Mouse (Mus musculus): ENCODE results near the gene Rpl10l. TPM values are rescaled to one million over a fixed set of nuclear protein-coding genes. Genes with fewer than 3 reads are reported as not detected.

Gene Rpl10l
- polyA plus RNA-seq (2016; fragmentation: Nextera tagmentation; extraction: Ambion mirVana), result not detected in 2 replicates

DNA sequence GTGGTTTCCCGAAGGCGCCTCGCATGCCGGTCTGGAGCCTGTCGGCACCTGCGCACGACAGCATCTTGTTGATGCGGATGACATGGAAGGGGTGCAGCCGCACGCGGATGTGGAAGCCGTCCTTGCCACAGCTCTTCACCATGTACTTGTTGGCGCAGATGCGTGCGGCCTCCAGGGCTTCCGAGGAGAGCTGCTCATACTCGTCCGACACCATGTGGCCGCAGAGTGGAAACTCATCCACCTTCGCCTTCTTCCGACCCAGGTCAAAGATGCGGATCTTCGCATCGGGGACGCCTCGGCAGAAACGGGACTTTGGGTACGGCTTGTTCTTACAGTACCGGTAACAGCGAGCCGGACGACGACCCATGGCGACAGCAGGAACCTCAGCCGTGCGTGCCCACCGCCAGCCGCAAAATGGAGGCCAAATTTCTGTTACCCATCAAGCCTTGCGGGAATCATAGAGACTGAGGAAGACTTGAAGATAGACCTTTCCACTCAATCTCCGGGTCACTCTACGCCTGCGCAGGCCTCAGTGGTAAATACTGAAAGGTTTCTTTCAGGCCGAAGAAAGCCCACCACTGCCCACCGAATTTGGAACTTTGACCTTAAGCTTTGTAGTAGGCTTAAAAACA is at the start of gene Rpl10l:
Gene Rpl10l, minus strand, starts transcription at position 411 of the 632 bp plus-strand sequence.
- no peak within 1 kb of the TSS for H3K4me3 ChIP-seq

DNA sequence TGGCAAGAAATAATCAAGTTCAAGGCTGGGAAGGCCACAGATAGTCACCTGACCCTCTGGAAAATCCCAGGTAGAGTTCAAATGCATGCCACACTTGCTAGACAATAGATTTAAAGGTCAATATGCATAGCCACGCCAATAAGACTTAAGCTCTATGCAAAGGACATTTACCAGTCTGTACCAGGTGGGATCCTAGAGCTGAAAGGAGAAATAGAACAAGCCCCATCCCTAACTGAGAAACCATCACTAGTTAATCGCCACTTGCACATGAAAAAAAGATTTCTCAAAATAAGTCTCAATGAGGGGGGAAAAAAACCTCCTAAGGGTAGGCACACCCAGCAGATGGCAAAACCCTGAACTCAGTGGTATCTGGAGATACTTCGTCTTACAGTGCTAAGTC is 8.3 kb downstream of the Rpl10l start:
- Histone ChIP-seq H3K27me3 (ENCODE audit: insufficient read depth, poor library complexity, severe bottlenecking) (no peaks in the 10 kb centered on the region), H3K4me3 (no peak overlapping the region), H3K36me3 (no peaks in the 10 kb centered on the region), H3K27ac (no peak overlapping the region), H3K4me1 (no peaks in the 10 kb centered on the region), H3K9me3 (no peaks in the 10 kb centered on the region)
- WGBS, result 78% methylated on average over 3 of the region's 3 CpGs
- DNase-seq (ENCODE audit: low spot score), result no peak

More for the DNA sequence above, at the start of gene Rpl10l:
- Histone ChIP-seq H3K4me1 (no peaks in the 10 kb centered on the region), H3K27me3 (ENCODE audit: insufficient read depth, poor library complexity, severe bottlenecking) (no peaks in the 10 kb centered on the region), H3K27ac (no peak within 1 kb of the TSS), H3K36me3 (no peaks in the 10 kb centered on the region), H3K9me3 (no peaks in the 10 kb centered on the region)
- 92% methylated on average over 44 of the region's 44 CpGs for WGBS
- no peak for DNase-seq (ENCODE audit: low spot score)

DNA sequence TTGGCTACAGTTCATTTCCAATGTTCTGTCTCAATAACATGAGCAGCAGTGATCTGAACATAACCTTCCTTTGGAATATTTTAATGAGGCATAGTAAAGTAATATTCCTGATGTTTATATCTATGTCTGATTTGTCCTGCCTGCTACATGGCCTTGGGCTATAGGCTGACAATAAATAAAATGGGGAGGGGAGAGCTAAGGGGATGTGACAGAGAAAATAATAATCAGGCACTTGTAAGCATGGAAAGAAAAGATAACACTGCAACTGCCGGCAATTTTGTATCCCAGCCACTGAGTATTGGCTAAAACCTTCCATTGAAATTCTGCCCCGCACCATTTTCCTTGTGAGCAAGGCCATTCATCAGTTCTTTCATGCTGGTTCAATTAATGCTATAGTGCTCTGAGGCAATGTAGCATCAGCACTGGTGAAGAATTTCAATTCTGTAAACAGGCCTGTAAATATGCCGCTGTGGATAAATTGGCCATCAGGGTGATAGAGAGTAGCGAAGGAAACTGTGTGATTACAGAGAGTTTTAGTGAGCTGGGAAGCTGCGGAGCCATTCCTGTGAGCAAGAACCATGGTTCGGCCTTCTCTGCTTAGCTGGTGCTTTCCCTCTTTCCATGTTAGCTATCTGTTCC is 38.6 kb downstream of the Rpl10l start:
- H3K36me3 ChIP-seq, result no peaks in the 10 kb centered on the region

DNA sequence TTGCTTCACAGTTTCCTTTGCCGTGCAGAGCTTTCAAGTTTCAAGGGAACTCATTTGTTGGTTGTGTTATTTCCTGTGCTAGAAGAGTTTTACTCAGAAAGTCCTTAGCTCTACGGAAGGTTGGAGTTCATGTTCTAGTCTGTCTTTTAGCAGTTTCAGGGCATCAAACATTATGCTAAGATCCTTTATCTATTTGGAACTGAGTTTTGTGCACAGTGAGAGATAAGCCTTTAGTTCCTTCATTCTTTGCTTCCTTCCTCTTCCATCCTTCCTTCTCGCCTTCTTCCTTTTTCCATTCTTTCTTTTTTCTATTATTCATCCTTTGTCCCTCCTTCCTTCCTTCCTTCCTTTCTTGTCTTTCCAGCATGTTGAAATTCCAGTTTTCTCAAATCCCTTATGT is 50.0 kb downstream of the Rpl10l start:
- Histone ChIP-seq H3K9me3 (no peaks in the 10 kb centered on the region), H3K4me1 (no peaks in the 10 kb centered on the region), H3K36me3 (no peaks in the 10 kb centered on the region), H3K27ac (no peak overlapping the region), H3K27me3 (ENCODE audit: insufficient read depth, poor library complexity, severe bottlenecking) (no peaks in the 10 kb centered on the region), H3K4me3 (no peak overlapping the region)
- no peak for DNase-seq (ENCODE audit: low spot score)
- 76% methylated on average over 3 of the region's 3 CpGs for WGBS

More for the DNA sequence above, 38.6 kb downstream of the Rpl10l start:
- WGBS, result 83% methylated on average over 6 of the region's 6 CpGs
- no peak for DNase-seq (ENCODE audit: low spot score)
- Histone ChIP-seq H3K4me1 (no peaks in the 10 kb centered on the region), H3K4me3 (no peak overlapping the region), H3K27me3 (ENCODE audit: insufficient read depth, poor library complexity, severe bottlenecking) (no peaks in the 10 kb centered on the region), H3K9me3 (no peaks in the 10 kb centered on the region), H3K27ac (no peak overlapping the region)

Data from heart, embryonic 10.5 days (tissue).